Mouse (Mus musculus): ENCODE data around the gene Cabp1. TPM values are rescaled to one million over a fixed set of nuclear protein-coding genes. Genes with fewer than 3 reads are reported as not detected.

Gene Cabp1
- not detected in 2 replicates for total RNA-seq (2017)

DNA sequence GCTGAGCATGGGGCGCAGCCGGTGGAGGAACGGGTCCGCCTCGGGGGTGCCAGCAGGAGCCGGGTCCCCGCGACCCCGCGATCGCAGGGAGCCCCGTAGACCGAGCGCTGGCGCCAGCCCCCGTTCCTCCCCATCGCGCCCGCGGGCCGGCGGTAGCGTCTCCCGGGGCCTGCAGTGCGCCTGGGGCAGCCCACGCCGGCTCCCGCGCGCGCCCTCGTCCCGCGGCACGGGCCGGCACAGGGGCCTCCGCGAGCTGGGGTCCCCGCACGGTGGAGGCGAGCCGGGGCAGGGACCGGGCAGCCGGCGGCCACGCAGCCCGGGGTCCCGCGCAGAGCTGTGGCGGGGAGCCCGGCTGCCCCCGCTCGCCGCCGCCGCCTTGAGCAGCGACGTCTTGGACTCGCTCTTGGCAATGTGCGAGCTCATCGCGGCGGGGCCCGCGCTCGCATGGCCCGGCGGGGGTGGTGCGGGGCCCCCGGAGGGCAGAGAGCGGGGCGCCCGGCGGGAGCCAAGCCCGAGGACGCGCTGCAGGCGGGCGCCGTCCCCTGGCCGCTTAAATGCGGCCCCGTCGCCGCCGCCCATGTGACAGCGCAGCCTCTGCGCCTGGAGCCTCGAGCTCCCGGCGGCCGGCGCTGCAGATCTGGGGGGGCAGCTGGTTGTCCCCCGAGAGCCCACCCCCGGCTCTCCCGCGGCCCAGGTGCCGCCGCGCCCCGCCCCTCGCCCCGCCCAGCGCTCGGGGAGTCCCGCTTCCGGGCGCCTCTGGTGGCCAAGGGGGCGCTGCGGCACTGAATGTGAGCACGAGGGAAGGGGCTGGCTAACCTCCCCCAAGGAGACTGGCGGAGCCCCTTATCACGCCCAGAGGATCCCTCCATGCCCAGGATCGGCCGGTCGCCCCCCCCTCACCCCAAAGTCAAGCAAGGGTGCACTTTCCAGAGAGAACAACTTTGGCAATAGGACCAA, at the start of gene Cabp1:
Gene Cabp1 (minus strand): TSS at position 713 of the 957 bp plus-strand sequence.
- ATAC-seq (ENCODE audit: extremely low read depth, insufficient number of reproducible peaks, low FRiP score, poor library complexity, severe bottlenecking) = 0 out of 2 replicates have a peak, but pooled peaks have one; percentile 26

DNA sequence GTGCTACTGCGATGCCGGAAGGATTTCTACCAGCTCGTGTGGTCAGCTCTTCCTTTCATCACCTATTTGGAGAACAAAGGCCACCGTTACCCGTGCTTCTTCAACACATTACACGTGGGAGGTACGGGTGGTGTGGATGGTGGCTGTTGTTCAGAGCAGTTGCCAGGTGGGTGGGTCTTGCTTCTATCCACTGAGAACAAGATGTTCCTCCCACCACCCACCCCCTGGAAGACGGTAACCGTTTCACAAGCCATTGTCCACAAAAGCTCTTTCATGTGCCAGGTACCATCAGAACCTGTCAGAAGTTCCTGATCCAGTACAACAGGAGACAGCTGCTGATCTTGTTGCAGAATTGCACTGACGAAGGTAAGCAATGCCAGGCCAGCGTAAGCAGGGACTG, 46.0 kb upstream of the Cabp1 start:
- ATAC-seq (ENCODE audit: extremely low read depth, insufficient number of reproducible peaks, low FRiP score, poor library complexity, severe bottlenecking) = no peak

DNA sequence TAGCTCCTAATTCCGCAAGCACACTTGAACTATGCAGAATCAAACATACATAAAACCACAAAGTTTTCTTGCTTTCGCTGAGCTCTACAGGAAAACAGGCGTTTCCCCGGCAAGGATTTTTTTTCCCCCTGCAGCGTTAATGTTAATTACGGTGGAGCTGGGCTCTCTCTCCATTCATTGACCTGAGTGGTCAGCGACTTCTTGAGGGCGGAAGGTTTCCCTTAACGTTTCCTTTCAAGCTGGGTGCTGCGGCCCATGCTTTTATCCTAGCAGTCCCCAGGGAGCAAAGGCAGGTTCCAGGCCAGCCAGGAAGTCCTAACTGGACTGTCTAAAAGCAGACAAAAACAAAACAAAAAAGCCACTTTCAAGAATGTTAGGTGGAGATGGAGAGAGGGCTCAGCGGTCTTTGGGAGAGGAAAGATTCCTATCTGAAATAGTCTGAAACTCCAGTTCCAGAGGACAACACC, 44.6 kb upstream of the Cabp1 start:
- ATAC-seq (ENCODE audit: extremely low read depth, insufficient number of reproducible peaks, low FRiP score, poor library complexity, severe bottlenecking) = no peak

DNA sequence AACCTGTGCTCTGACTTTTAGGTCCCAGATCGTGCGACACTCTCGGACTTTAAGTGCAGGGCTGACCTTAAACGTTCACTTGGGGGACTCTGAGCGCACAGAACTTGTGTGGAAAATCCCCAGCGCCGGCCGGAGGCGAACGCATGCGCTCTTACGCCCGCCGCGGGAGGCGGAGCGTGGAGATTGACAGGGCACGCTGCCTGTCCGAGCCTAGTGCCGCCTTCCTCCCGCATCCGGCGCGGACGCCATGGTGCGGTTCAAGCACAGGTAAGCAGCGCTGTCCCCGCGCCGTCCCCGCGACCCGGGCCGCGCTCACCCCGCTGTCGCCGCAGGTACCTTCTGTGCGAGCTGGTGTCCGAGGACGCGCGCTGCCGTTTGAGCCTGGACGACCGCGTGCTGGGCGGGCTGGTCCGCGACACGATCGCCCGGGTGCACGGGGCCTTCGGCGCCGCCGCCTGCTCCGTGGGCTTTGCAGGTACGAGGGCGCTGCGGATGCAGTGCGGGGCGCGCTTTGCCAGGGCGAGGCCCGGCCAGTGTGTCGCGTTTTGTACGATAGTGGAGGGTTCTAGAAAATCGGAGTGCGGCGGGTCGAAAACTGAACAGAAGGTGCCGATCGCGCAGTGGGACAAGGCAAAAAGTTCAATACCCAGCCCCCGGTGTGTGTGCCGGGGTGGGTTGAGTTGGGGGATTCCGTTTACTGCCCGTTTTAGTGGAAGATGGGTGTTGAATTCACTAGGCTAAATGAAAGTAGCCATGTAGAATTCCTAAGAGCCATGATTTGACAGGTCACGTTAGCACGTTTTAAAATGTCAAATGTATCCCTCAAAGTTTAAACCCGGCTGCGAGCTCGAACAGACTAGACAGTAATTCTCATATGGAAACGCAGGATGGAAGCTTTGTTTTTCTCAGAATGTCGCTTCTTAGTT, 43.9 kb upstream of the Cabp1 start:
- ATAC-seq (ENCODE audit: extremely low read depth, insufficient number of reproducible peaks, low FRiP score, poor library complexity, severe bottlenecking) = peak; percentile 79

DNA sequence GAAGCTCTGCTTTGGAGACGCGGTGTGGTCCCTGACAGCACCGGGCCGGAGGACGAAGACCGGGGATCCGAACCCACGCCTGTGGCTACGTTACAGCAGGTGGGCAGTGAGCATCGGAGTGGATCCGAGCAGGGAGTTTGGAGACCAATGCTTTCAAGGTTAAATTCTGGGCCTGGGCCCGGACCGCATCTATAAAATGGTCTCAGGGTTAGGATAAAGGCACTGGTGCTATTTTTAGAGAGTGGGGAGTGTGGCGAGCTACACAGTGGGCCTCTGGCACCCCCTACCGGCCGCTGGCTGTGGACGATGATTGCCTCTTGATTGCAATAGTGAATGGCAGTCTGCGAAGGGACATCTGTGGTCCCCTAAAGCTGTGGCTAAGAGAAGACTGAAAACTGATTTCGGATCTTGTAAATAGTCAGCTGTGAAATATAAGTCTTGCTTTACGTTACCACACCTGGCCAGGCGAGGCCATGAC, 41.6 kb upstream of the Cabp1 start, which contains the start of gene Pop5:
Gene Pop5 (plus strand): TSS at position 51 of the 478 bp plus-strand sequence.
- peak; percentile 77 for ATAC-seq (ENCODE audit: extremely low read depth, insufficient number of reproducible peaks, low FRiP score, poor library complexity, severe bottlenecking)

DNA sequence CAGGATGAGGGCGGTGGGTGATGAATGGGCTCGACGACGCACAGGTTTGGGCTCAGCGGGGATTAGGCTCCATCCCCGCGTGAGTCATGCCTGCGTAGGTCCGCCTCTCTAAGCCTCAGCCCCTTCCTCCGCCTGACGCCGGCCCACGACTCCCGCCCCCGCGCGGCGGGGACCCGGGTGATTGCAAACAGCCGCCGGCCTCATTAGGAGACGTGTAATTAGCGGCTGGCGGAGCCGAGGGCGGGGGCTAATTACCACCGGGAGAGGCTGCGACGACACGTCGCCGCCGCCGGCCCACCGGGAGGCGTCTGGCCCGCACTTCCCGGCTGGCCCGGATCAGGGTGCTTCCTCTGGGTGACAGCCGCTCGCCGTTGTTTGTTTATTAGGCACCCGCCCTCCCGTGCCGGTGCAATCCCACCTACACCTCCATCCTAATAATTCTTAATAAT, 41.2 kb upstream of the Cabp1 start:
- ATAC-seq (ENCODE audit: extremely low read depth, insufficient number of reproducible peaks, low FRiP score, poor library complexity, severe bottlenecking) = no peak

DNA sequence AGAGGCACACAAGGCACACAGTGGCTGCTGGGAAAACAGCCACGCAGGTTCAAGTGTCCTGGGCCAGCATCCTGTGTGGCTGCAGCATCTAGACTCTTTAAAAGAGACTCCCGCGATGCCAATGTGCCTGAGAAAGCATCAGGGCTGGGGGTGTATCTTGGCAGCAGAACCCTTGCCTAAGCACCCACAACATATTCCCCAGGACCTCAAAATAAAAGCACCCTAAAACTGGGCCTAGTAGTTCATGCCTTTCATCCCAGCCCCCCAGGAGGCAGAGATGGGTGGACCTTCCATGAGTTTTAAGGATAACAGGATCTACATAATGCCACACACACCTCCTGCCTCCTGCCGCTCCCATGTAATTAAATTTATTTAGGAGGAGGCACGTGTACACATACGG, 40.3 kb upstream of the Cabp1 start:
- ATAC-seq (ENCODE audit: extremely low read depth, insufficient number of reproducible peaks, low FRiP score, poor library complexity, severe bottlenecking) = no peak

DNA sequence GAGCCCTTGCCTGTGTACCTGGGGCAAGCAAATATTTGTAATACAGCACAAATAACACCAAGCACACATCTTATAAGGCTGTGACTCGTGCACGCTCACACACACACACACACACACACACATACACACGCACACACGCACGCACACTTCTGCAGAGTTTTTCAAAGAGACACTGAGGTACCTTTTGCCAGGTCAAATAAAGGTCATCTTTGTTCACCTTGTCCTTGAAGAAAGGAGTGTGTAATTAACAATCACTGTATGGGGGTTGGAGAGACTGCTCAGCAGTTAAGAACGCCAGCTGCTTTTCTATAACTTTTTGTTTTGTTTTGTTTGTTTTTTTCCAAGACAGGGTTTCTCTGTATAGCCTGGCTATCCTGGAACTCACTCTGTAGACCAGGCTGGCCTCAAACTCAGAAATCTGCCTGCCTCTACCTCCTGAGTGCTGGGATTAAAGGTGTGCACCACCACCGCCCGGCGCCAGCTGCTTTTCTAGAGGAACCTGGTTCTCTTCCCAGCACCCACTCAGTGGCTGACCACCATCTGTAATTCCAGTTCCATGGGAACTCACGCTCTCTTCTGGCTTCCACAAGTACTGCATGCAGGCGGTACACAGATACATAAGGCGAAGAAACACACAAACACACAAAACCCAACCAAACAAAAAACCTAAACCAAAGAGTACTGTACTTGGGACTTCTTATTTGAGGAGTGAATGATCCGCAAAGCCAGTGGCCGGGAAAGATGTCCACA, 39.0 kb upstream of the Cabp1 start:
- ATAC-seq (ENCODE audit: extremely low read depth, insufficient number of reproducible peaks, low FRiP score, poor library complexity, severe bottlenecking) = no peak

DNA sequence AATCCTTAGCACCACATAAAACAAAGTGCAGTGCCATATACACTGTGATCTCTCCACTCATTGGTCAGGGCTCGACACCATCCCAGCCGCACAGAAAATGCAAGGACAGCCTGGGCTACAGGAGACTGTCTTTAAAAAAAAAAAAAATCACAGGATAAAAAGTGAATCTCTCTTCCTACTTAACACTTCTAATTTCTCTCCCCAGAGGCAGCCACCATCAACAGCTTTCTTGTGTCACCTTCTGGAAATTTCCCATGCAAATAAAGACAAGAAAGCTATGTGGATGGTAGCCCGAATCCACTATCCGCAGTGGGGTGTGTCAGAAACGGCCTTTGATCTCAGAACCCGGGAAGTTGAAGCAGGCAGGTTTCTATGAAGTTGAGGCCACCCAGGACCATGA, 38.3 kb upstream of the Cabp1 start:
- no peak for ATAC-seq (ENCODE audit: extremely low read depth, insufficient number of reproducible peaks, low FRiP score, poor library complexity, severe bottlenecking)

DNA sequence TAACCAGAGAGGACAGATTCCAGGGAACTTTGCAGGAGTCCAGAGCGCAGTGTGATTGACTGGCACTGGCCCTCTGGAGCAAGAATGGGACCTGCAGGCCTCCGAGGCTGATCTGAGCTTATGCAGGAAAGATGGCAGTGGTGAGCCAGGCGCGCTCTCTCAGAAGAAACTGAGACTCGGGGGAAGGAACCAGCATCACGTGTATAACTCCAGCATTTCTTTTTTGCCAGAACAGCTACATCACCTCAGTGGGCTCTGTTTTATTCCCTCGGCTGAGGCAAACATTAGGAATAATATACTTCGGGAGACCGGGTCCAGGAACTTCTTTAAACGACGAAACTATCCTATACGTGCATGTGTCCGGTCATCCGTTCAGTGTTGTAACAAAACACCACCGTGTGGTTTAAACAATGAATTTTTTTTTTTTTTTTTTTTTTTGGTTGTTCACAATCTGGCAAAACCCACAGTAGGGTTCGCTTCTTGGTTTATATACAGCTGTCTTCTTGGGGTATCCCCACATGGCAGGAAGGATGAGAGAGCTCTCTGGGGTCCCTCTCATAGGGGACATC, 37.5 kb upstream of the Cabp1 start:
- no peak for ATAC-seq (ENCODE audit: extremely low read depth, insufficient number of reproducible peaks, low FRiP score, poor library complexity, severe bottlenecking)

DNA sequence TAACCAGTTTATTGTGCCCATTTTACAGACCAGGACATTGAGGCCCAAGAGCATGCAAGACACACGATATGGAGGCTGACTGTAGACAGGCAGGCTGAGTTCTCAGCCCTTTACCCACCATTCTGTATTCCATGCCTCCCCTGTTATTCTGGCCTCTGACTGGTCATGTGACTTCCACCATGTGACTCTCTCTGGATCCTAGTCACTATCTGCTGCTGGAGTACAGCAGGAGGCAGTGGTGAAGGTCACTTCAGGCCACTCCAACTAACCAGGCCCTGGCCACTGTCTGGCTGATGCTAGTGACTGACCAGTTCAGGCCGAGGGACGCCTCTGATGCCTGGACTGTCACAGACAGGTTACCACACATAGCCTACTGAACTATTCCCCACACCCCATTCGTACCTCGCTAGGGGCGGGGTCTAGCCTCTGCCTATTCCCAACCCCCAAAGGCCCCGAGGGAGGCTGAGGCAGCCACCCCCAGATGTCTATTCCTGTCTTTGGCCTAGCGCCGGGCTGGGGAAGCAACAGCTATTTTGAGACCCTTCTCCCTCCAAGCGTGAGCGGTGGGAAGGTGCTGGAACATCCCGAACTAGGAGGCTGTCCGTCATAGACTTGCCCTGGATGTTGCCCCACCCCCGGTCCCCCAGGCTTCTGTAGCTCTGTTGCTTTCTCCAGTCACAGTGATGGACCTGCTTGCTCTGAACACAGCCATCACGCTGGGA, 36.8 kb upstream of the Cabp1 start:
- no peak for ATAC-seq (ENCODE audit: extremely low read depth, insufficient number of reproducible peaks, low FRiP score, poor library complexity, severe bottlenecking)

DNA sequence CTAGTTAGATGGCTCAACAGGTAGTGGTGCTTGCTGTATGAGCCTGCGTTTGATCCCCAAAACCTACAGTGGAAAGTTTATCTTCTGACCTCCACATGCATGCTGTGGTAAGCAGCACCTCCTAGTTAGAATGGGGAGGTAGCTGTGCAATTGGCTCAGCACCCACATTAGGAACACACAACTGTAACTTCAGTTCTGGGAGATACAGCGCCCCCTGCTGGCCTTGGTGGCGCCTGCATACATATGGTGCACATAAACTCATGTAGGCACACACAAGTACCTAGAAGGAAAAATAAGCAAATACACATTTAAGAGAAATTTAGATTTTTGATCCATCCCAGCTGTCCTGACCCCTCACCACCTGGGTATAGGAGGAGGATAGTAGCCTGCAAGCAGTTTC, 28.3 kb upstream of the Cabp1 start:
- ATAC-seq (ENCODE audit: extremely low read depth, insufficient number of reproducible peaks, low FRiP score, poor library complexity, severe bottlenecking) = no peak

DNA sequence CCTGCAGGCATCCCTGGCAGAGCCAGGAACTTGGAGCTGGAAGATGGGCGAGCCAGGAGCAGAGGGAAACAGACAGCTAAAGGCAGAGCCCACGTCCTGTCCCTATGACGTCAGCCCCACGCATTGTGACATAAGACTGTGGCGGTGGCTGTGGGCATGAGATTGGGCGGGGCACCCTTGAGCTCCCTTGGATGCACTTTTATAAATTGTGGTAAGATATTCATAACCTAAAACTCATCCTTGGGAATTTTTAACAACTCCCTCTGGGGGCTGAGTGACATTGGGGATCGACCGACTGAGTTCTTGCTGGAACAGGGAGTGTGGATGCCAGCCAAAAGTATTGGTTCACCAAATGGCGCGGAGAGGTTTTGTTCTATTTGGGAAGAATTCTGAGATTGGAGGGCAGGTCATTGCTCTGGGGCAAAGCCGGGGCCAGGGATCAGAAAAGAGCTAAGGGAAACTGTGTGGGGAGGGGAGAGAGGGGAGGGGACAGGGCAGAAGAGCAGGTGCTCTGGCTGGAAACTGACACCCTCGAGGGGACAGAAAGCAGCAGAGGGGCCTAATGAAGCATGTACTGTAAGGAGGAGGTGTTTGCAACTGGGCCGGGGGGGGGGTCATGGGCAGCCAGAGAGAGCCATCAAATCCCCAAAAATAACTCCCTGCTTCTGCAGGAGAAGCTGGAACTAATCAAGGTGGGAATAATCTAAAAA, 26.9 kb upstream of the Cabp1 start:
- ATAC-seq (ENCODE audit: extremely low read depth, insufficient number of reproducible peaks, low FRiP score, poor library complexity, severe bottlenecking) = no peak

DNA sequence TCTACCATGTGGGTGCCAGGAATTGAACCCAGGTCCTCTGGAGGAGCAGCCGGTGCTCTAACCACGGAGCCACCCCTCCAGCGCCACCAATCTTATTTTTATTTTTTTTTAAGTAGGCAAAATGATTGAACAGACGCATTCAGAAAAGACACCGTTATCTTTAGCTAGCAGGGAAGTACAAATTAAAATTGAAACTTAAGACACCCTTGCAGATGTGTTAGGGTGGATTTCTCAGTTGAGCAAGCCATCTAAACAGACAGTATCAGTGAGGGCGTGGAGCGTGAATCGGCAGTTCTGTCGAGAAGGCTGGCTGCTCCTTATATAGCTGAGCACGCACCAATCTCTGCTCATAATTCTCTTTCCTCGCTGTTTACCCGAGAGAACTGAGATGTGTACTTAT, 23.8 kb upstream of the Cabp1 start:
- no peak for ATAC-seq (ENCODE audit: extremely low read depth, insufficient number of reproducible peaks, low FRiP score, poor library complexity, severe bottlenecking)

DNA sequence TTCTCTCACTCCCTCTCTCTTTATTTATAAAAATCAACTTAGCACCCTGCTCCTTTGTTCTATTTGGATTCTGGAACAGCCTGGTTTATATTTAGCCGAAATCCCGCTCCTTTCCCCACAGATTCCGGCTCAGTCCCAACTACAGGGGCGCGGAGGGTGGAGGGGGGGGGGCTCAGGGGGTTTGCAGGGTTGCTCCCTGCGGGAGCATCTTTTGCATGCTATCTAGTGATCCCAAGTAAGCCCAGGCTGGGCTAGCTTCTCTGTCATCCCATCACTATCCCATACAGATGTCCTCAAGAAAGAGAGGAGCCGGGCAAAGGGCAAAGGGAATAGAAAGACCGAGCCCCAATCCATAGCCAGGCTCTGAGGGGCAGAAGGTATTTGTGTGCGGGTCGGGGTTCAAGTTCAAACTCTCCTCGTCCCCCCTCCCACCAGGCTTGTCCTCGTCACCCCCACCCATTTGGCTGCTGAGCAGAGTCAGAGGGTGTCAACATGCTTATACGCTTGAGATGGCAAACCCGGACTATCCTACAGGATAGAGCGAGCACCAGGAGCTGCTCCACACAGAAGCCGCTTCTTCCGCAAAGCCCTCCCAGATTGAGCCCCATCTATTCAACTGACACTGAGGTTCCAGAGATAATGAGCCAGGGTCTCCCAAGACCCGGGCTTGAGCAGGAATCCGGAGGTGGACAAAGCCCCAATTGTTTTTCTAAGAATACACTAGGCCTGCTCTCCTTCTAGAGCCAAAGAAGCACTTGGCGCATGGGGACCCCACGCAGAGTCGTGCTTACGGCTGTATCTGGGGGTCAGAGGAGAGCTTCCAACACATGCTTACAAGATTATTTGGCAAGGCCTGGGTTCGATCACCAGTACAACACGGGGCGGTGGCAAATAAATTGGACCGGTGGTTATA, 21.3 kb upstream of the Cabp1 start:
- no peak for ATAC-seq (ENCODE audit: extremely low read depth, insufficient number of reproducible peaks, low FRiP score, poor library complexity, severe bottlenecking)

DNA sequence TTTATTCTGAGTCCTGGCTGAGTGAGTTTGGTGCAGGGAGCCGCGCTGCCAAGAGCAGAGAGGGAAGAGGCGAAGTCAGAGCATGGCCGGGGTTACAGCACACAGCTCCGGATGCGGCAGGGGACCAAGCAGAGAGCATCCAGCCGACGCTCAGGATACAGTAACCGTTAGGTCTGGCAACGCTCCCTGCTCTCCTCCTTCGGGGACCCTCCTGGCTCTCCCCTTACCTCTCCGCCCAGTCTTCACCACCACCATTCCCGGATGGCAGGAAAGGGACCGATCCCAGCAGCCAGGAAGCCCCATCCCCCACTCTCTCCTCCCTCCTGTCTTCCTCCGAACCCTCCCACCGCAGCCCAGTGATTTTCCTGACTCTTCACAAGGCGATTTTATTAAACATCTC, 20.7 kb upstream of the Cabp1 start:
- no peak for ATAC-seq (ENCODE audit: extremely low read depth, insufficient number of reproducible peaks, low FRiP score, poor library complexity, severe bottlenecking)
